Mouse (Mus musculus) activated CD4-positive, CD25-positive, alpha-beta regulatory T cell, adult 4 months (primary cell): ENCODE measurements around the gene Tulp4. TPM values are rescaled to one million over a fixed set of nuclear protein-coding genes. Genes with fewer than 3 reads are reported as not detected.

Experiments used
- ATAC-seq: one replicate; pipeline ENCODE4 v1.8.0; 2017
- polyA plus RNA-seq, 2 experiments: library from polyadenylated mRNA; unstranded; fragments of 100-300 nt; shearing (Covaris generic); gene quantifications; one replicate each; pipeline ENCODE4 v1.2.1; 2017

Tulp4 gene
- 10 to 100 TPM; 29.5 to 46.5 TPM for polyA plus RNA-seq

DNA sequence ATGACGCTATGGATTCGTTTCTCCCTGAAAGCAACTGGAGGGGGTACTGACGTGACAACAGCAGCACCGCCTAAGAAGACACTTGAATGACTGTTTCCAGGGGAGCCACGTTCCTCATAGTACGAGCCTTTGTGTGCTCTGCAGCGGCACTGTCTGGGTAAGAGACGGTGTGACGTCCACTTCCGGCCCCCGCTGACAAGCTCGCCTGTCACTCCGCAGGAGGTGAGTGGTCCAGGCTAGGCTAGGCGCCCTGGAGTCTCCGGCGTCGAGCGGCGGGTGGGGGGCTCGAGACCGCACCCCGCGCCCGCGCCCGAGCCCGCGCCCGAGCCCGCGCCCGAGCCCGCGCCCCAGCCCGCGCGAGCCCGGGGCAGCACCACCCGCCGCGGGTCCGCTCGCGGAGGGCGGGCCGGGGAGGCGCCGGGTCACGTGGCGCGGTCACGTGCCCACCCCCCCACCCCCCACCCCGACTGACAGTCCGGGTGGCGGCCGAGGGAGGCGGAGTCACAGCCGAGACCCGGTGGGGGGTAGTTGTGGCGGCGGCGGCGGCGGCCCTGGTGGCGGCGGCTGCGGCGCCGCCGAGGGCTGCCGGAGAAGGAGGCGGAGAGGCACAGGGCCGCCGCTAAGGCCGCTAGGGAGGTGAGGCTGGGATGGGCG lies at the start of gene Tulp4:
Gene Tulp4, plus strand, starts transcription at position 77 of the 654 bp plus-strand sequence.
- peak; percentile 96 for ATAC-seq

- ATAC-seq, result no peak
These were observed 43.4 kb upstream of the Tulp4 start for GRCm38 (mm10) chr17:6062793-6063192.

DNA sequence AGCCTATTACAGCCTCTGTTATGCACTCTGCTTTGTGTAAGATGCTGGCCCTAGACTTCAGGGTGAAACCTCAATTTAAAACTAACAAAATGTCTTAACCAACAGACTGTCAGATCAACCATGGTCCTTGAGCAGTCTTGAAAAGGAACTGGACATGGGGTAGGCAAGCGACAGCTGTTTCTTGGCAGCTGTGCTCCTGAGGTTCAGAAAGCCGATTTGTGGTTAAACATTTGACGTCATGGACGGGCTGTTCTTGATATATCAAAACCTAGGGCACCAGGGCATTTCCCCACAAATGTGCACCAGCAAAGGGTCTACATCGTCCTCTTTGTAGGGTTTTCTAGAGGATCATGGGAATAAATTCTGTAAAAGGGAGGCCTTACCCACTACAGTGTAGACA lies 42.7 kb upstream of the Tulp4 start:
- ATAC-seq, result no peak

DNA sequence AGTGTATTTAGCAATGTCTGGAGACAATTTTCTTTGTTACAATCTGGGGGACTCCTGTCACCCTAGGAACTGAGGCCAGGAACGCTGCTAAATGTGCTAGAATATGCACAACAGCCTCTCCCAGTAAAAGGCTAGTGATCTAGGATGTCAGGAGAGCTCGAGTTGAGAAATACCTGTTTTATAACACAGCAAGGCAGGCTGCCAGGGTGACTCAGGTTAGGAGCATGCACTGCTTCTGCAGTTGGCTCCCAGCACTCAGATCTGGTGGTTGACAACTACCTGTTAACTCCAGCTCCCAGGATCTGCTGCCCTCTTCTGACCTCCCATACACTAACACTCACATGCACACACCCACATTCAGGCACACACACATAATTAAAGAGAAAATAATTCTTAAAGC lies 40.2 kb upstream of the Tulp4 start:
- no peak for ATAC-seq

- ATAC-seq, result no peak
These were observed 38.6 kb upstream of the Tulp4 start for GRCm38 (mm10) chr17:6067613-6068012.

- ATAC-seq, result no peak
These were observed 36.4 kb upstream of the Tulp4 start for GRCm38 (mm10) chr17:6069866-6070265.

GRCm38 (mm10) chr17:6073405-6073804 lies 32.8 kb upstream of the Tulp4 start:
- no peak for ATAC-seq

DNA sequence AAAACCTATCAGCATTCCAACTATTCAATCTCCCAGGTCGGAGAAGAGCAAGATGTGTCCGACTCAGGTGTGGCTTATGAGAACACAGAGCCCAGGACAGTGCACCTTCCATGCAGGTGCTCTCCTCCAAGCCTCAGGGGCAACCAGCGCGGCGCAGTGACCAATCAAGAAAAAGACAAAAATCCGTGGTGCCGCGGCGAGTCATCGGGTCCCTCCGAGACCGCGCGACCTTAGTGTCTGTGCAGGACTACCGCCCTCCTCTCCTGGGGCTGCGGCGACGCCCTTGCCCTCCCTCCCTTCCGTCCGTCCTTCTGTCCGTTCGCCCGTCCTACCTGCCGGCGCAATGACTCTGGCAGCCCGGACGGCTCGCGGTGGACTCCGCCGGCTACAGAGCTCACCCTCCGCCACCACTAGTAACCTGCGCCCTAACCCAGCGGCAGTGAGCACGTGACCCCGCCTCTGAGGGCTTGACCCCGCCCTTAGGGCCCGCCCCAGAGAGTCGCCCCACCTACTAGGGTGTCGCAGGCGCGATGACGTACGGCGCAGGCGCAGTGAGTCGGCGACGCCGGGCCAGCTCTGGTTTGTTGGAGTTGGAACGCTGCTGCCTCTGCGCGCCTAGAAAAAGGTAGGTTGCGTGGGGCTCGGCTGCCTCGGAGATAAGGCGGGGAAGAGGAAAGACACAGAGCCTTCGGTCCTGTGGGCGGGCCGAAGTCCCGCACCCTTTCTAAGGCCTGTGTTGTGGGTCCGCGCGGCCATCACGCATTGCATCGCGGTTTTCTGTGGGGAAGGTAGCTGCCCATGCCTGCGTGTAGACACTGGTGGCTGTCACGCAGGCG lies 26.7 kb upstream of the Tulp4 start, which contains the start of the genes Serac1 and Gtf2h5:
Gene Serac1, minus strand, starts transcription at position 455 of the 836 bp plus-strand sequence.
Gene Gtf2h5, plus strand, starts transcription at position 500 of the 836 bp plus-strand sequence.
- ATAC-seq, result peak; percentile 97

DNA sequence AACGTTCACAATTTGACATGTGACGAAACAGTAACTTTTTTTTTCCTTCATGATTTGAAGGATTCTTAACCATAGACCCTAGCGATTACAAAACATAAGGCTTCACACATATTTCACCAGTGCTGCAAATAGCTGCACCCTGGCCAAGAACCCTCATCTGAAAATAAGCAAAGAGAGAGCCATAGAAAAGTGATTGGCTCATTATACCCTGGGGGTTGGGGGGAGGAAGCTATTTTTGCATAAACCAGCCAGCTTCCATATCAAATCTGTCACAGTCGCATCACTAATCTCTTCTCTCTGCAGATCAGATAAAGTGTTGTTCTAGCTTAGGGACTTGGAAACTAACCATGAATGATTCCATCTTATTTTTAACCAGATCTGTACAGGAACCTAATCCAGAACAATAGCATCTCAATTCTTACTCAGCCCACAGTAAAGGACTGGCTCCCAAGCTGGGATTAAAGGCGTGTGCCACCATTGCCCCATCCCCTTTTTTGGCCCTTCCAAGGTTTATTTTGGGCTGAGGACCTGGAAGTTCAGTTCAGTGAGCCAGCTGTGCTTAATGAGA lies 22.8 kb upstream of the Tulp4 start:
- no peak for ATAC-seq

DNA sequence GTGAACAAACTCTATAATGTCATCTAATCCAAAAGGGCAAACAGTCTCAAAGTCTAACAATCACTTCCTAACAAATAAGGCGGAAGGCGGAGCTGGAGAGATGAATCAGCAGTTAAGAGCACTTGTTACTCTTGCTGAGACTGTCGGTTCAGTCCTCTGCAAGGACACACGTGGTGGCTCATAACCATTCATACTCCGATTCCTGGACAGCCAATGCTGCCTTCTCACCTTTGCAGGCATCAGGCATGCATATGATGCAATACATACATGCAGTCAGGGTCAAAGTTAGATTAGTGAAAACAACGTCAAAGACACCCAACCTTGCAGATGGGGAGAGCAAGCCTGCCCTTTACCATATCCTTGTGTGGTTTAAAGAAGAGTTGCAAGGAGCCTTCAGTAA lies 14.6 kb upstream of the Tulp4 start:
- no peak for ATAC-seq

DNA sequence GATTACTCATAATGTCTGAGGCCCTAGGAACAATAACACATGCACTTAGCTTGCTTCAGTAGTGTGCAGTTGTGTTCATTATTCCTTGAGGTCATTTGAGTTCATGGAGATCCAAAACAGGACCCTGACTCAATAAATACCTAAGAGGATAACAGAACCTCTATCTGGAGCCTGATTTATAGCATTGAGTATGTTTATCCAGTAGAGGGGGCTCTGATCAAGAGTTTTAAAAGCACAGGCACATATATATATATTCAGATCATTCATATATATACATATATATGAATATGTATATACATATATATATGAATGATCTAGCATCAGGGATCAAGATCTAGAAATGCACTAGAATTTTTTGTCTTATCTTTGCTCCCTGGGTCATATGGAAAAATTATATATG lies 10.7 kb upstream of the Tulp4 start:
- no peak for ATAC-seq

DNA sequence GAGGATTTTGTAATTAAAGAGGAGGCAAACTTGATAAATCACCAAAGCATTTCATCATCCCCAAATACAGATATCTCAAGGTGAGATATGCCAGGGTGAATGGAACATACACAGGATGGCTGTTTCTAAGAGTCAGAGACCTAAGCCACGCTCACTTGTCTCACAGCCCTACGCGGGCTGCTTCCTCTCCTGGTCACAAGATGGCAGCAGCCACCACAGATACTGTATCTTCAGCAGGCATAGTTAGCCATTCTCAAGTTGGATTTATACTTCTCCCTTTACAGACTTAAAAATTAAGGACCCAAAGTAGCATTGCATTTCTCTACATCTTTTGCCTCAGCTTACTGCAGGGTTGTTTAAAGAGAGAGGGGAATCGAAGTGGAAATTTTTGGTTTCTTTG lies 8.4 kb upstream of the Tulp4 start:
- ATAC-seq, result peak; percentile 91

DNA sequence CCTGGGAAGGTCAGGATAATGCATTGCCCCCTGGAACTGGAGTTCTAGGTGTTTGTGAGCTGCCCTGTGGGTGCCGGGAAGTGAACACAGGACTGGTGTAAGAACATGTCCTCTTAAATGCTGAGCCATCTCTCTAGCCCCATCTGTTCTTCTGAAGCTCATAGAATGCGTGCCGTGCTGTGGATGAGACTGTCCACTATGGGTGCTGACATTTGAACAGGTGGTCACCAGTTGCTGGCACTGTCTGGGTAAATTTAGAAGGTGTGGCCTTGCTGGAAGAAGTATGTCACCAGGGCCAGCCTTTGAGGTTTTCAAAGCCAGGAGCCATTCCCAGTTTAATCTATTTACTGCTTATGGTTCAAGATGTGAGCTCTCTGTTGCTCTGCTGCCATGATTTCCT lies 4.0 kb upstream of the Tulp4 start:
- ATAC-seq, result no peak

DNA sequence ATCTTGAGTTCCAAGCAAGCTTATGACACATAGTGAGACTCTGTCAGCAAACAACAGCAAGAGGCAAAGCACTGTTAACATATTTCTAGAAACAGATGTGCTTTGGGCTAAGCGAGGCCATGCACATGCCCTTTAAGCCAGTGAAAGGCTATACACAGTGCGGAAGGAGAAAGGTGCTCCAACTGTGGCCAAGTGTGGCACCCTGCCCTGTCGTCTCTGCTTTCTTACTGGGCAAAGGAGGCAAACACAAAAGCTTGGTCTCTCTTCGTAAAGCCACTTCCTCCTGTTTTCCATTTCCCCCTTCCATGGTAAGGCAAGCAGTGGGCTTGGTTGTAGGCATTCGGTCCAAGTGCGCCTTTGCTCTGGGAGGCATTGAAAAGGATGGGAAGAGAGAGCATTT lies 2.7 kb upstream of the Tulp4 start:
- ATAC-seq, result no peak

DNA sequence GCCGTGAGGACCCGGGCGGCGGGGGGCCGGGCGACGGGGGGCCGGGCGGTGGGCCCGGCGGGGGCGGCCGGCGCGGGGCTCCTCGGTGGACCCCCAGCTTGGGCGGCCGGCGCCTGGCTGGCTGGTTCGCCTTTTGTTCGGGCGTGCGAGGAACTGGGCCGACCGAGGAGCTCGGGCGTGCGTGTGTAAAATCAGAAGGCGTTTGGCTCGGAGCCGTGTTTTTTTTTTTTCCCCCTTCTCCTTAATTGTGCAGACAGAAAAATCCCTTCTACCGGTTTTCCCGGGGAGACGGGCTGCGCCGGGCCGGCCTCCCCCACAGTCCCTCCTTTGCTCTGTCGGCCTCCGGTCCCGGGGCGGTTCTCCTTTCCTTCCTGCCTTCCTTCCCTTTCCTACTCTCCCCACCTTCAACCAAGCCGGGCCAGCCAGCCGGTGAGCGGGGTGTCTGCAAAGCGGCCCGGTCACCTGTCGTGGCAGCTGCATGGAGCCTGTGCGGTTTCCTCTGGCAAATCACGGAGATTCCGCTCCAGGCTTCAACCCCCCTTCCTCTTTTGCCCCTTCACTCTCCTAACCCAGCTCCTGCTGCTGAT lies 871 bp downstream of the Tulp4 start:
- ATAC-seq, result peak; percentile 8

DNA sequence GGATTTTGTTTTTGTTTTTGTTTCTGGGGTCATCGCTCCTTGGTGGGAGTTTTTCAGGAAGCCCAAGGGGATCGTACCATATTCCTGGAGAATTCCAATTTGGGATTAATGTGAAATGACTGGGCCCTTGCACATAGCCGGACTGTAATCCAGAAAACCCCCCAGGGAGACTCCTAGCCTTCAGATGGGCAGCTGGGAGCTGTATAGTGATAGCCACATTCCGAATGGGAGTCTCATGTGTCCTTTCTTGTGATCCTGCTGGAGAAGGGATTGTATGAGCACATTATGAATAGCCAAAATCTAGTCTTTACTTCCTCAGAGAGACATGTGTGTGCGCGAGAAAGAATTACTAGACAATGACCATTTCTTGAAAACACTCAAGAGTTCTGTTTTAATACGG lies 1.9 kb downstream of the Tulp4 start:
- ATAC-seq, result no peak

GRCm38 (mm10) chr17:6110956-6111355 lies 4.7 kb downstream of the Tulp4 start:
- ATAC-seq, result no peak

GRCm38 (mm10) chr17:6113653-6114052 lies 7.4 kb downstream of the Tulp4 start:
- ATAC-seq, result no peak

DNA sequence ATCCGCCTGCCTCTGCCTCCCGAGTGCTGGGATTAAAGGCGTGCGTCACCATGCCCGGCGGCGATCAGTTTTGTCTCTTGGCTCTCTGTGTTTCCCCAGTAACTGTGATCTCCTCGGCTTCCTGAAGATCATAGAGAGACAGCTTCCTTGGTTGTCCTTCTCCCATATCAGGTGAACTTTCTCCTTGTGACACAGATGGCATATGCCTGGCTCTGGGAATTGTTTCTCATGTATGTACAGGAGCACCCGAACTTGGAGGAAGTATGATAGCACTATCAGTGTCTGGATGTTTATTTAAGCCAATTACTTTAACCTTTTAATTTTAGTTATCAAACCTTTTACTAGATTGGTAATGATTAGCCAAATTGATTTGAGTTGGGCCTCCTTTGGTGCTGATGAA lies 8.8 kb downstream of the Tulp4 start:
- no peak for ATAC-seq

DNA sequence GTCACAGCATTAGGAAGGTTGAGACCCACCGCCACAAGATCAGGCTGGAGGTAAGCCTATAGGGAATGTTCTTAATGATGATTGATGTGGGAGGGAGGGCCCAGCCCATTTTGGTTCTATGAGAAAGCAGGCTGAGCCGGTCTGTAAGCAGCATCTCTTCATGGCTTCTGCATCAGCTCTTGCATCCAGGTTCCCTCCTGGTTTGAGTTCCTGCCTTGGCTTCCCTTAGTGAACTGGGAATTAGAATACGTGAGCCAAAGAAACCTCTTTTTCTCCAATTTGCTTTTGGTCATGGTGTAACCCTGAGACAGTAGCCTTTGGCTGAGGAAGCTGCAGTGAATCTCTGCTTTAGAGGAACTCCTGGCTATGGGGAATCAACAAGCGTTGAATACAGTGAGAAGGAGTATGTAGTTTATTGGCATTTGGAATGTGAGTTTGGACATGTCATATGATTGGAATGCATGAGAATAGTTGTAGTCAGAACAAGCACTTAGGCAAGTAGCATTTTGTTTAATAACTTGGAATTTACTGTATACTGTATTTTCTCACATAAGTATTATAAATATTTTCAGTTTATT lies 11.0 kb downstream of the Tulp4 start:
- ATAC-seq, result no peak

DNA sequence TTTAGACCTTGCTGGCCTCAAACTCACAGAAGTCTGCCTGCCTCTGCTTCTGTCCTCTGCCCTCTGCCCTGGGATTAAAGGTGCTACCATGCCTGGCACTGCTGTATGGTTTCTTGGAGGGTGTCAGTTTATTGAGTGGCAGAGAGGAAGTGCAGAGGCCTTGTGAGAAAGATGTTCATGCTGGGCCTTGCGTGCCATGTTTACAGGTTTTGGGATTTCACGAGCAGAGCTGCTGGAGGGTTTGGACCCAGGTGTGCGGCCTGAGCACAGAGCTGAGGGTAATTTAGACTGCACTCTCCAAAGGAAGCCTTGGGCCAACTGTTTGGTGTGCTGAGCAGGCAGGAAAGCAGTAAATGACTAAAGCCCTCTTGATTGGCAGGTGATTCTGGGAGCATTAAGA lies 11.7 kb downstream of the Tulp4 start:
- ATAC-seq, result no peak

- no peak for ATAC-seq
These were observed 12.6 kb downstream of the Tulp4 start for GRCm38 (mm10) chr17:6118861-6119260.

DNA sequence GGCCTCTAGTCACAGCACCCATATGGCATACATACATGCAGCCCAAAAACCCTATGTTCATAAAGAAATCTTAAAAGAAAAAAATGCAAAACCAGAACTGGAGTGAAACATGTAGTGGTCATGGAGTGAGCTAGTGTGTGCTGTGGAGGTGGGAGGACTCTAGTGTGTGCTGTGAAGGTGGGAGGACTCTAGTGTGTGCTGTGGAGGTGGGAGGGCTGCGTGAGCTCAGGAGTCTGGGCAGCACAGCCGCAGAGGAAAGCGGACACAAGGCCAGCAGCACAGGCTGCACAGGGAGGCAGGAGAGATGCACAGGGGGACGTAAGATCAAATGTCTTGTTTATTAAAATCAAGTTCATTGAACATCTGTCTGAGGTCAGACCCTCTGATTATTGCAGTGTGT lies 17.5 kb downstream of the Tulp4 start:
- ATAC-seq, result no peak
